Mouse (Mus musculus) small intestine, adult 2 months (tissue): Measurements from ENCODE around the gene Spocd1.

ENCODE experiments used
- CTCF ChIP-seq: fragments of 200-500 bp; IDR thresholded peaks from 2 replicates; pipeline ENCODE4 v1.5.1; 2012; ENCODE audit warnings: low read depth, mild to moderate bottlenecking, control low read depth, inconsistent platforms, low read length, moderate library complexity, mixed read lengths; ENCODE audit not compliant: insufficient replicate concordance, insufficient read length; ENCODE audit errors: extremely low read depth
- POLR2A ChIP-seq: fragments of 200-500 bp; IDR thresholded peaks from 2 replicates; pipeline ENCODE4 v1.6.1; 2012; ENCODE audit warnings: low read depth, mild to moderate bottlenecking, control low read depth, inconsistent platforms, low read length, moderate library complexity

GRCm38 (mm10) chr4:129984421-129985061 lies 55.5 kb downstream of the Spocd1 start, which contains the start of gene Adgrb2:
- TF ChIP-seq CTCF = no peak
- TF ChIP-seq POLR2A = no peak
